Mouse (Mus musculus) heart, adult 8-10 months (tissue): Measurements from ENCODE around the gene Fuk. TPM values are rescaled to one million over a fixed set of nuclear protein-coding genes. Genes with fewer than 3 reads are reported as not detected.
"Not testable (repeated sequence)": the region's sequence is repeated elsewhere in the genome, so short reads cannot be mapped to it uniquely, and the experiment has no call there.

Experiments used
- DNase-seq: peaks from one replicate; pipeline ENCODE4 v3.0.0; 2022; ENCODE audit warnings: low spot score
- total RNA-seq, 4 experiments: library from RNA; stranded (reverse); gene quantifications; 2 replicates each; pipeline ENCODE4 v1.2.4; 2022

Fuk gene
- 1 to 10 TPM; 4.5 to 5.4 (median 4.6) TPM for total RNA-seq

- peak; percentile 76 for DNase-seq
These were observed at the start of gene Fuk for GRCm38 (mm10) chr8:110901839-110902578. Gene Fuk, minus strand, starts transcription at chr8:110902488.

DNA sequence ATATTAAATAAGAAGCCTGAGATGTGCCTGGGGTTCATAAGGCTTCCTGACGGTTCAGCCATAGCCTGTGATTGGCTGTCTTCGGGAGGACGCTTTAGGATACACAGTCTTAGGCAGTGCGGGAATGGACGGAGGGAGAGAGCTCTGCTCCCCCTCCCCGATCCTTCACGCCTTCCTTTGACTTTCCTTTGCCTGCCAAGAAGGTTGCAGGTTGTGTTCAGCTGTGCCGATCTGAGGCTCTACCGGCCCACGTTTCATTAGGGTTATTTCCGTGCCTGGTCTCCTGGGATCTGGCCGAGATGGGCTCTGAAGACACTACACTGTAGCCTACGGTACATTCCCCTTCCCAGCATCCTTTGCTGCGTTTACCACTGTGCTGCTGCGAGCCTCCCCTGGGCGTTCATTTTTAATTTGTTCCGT, 47.8 kb upstream of the Fuk start:
- DNase-seq, result peak; percentile 85

GRCm38 (mm10) chr8:110945716-110946115, 43.4 kb upstream of the Fuk start:
- DNase-seq, result no peak

GRCm38 (mm10) chr8:110944276-110944876, 42.1 kb upstream of the Fuk start:
- DNase-seq, result no peak

- DNase-seq, result peak; percentile 88
These were observed 39.2 kb upstream of the Fuk start for GRCm38 (mm10) chr8:110941453-110941948.

DNA sequence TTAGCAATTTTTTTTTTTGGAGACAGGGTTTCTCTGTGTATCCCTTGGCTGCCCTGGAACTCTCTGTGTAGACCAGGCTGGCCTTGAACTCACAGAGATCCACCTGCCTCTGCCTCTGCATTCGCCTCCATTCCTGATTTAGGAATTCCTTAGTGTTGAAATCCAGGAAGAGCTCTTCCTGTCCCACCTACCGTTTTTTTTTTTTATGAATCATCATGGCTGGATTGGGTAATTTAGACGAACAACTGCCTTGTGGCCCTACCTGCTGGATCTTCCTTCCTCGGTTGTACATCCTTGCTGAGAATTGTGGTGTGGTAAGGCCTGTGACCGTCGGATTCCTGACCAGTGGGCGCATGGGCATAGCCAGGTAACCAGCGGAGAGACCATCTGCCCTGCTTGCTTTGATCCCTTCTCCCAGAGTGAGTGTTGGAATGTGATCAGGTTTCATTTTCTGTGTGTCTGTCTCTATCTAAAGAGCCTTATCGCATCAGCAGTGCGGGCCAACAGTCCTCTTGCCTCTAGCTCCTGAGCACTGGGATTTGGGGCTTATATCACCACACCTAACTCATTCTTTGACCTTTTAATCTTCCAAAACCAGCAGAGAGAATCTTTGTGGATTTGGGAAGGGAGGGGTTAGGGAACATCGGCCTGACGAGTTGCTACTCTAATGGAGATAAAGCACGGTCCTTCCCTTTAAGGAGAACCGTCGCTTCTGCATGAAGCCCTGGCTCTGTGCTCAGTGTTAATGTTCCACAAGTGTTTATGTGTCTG, 38.6 kb upstream of the Fuk start:
- no peak for DNase-seq

GRCm38 (mm10) chr8:110938882-110939589, 36.7 kb upstream of the Fuk start:
- peak; percentile 79 for DNase-seq

GRCm38 (mm10) chr8:110936217-110936616, 33.9 kb upstream of the Fuk start:
- no peak for DNase-seq

GRCm38 (mm10) chr8:110933272-110933671, 31.0 kb upstream of the Fuk start:
- no peak for DNase-seq

- DNase-seq, result no peak
These were observed 30.2 kb upstream of the Fuk start for GRCm38 (mm10) chr8:110932444-110932843.

DNA sequence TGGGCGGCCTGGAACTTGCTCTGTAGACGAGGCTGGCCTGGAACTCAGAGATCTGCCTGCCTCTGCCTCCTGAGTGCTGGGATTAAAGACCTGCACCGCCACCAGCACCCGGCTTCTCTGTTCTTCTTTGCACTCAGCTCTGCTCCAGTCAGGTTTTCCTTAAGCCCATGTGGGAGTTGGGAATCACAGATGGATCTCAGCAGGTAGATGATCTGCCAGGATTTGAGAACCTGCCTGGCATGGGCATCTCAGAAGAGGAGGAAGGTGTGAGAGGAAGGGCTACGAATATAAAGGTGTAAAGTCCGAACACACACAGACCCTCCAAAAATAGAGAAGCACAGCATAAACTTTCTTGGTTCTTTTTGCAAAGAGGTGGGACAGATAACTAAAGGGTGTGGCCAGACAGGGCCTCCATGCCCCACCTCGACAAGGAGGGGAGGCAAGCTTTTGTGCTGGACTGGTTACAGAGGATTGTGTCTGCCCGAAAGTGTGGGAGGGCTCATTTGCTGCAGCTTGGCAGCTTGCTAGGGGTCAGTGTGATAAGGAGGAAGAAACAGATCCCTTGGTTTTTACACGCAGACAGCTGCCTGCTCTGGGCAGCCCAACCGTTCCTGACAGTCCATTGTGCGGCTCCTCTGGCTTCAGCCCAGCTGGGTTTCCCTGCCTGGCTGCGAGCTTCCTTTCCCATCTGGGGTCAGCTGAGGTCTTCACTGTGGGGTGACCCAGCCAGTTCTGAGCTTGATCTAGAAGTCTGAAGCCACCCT, 29.1 kb upstream of the Fuk start:
- DNase-seq, result peak; percentile 85

- DNase-seq, result not testable (repeated sequence)
These were observed 27.4 kb upstream of the Fuk start for GRCm38 (mm10) chr8:110929672-110930071.

- no peak for DNase-seq
These were observed 26.8 kb upstream of the Fuk start for GRCm38 (mm10) chr8:110929066-110929465.

- DNase-seq, result no peak
These were observed 26.1 kb upstream of the Fuk start for GRCm38 (mm10) chr8:110928435-110928834.

GRCm38 (mm10) chr8:110926690-110927089, 24.4 kb upstream of the Fuk start:
- no peak for DNase-seq

DNA sequence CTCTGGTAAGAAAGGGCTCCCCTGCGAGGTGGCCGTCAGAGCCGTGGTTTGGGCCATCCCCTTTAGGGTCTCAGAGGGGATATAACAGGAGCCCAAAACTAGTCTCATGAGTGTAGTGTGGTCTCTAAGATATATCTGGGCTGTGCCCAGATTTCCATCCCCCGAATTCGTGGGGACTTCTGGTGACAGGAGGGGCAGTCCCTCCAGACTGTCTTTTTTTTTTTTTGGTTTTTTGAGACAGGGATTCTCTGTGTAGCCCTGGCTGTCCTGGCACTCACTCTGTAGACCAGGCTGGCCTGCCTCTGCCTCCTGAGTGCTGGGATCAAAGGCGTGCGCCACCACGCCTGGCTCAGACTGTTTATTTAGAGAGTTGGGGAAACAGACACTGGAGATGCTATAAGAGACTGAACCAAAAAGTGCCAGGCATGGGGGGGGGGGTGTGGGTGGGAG, 23.4 kb upstream of the Fuk start:
- no peak for DNase-seq

DNA sequence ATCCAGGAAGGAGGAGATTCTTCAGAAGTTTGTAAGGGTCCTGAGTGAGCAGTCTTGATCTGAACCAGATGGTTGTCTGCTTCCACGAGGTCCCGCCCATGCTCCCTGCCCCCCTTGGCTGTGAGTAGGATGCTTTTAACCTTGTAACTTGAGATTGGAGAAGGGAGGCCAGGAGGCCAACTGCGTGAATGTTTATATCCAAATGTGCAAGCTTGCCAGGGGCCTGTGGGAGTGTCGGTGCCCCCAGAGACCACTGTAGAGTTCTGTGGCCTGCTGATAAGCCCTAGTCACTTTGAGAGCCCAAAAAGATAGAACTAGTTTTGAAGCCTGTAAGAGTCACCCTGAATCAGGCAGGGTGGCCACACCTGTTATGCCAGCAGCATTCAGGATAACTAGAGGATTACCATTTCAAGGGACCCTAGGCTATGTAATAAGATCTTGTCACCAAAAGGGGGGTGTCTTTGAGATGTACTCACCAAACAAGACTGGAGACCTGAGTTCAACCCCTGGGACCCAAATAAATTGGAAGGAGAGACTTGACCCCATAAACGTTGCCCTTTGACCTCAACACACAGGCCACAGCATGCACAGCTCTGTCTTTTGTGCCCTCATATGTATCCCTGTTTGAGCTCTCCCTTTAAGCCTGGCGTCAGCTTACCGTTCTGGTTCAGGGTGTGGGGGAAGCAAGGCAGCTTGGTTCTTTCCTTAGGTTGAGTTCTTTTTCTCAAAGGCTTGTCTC, 19.4 kb upstream of the Fuk start:
- DNase-seq, result no peak

- no peak for DNase-seq
These were observed 18.5 kb upstream of the Fuk start for GRCm38 (mm10) chr8:110920773-110921277.

DNA sequence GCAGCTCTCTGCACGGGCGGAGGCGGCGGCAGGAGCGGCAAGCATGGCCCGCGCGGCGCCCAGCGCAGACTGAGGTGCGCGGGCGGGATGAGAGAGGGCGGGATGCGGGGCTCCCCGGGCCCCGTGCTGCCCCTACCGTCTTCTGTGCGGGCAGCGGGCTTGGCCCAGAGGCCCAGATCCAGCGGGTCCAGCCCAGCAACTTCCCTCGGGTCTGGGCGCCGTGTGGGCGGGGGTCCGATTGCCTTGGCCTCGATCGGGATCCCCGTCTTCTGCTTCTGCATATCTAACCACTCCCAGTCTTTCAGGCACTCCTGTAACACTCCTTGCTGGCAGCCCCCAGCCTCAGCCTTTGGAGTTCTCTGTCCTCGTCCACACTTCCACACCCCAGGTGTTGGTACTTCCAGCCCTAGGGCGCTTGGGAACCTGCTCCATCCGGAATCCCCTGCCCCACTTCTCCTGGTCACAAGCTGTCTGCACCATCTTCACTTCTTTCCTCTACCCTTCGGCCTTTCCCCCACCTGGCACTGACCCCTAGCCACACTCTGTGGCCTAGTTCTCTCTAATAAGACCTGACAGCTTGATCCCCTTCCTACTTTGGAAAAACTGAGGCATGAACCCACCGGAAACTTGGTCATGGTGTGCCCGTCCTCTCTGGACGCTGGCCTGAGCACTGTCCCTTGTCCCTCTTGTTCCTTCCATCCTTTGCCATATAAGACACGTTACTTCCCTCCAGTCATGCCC, 17.9 kb upstream of the Fuk start:
- DNase-seq, result no peak
